Mouse (Mus musculus): ENCODE results near the gene Tmem119.

Tmem119 gene

GRCm38 (mm10) chr5:113755347-113756030, 44.8 kb downstream of the Tmem119 start:
- DNase-seq: no peak

GRCm38 (mm10) chr5:113751521-113752157, 48.7 kb downstream of the Tmem119 start:
- no peak for DNase-seq

GRCm38 (mm10) chr5:113748556-113749331, 51.6 kb downstream of the Tmem119 start:
- DNase-seq: no peak

- no peak for DNase-seq
These were observed 52.7 kb downstream of the Tmem119 start for GRCm38 (mm10) chr5:113747629-113748028.

Measured in B cell, adult 2 months (primary cell).